29 mouse cellular contexts compared by ENCODE assay signal in the genomic region with DNA sequence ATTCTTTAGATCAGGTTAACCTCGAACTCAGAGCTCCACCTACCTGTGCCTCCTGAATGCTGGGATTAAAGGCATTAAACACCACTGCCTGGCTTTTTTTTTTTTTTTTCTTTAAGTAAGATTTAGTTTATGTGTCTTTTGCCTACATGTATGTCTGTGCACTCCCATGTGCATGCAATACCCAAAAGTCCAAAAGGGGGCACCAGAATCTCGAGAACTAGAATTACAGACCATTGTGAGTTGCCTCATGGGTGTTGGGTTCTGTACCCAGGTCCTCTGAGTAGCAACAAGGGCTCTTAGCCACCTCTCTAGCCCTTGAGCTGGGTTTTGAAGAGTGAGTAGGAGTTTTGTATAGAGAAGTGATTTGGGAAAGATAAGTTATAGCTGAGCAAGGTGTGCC. TPM values are rescaled to one million over a fixed set of nuclear protein-coding genes. Genes with fewer than 3 reads are reported as not detected.
DNase-seq lines count a peak whose midpoint lies in the region; ATAC-seq and TF ChIP-seq lines count a peak whose summit lies in the region.
"Had no signal": no experiment of that assay in that cellular context is flagged by ENCODE, and none has a peak within 500 bp of the region (broad histone marks: within the 10 kb centered on the region; RNA-seq: fewer than 3 reads in every experiment).

No protein-coding gene starts in this region.

- no peaks in the 10 kb centered on the region for H3K4me1 ChIP-seq in kidney, adult 2 months (ENCODE audit: control insufficient read depth, insufficient read depth, low read length)
- peaks cover 25% of the 10 kb centered on the region for H3K4me1 ChIP-seq in kidney, embryonic 15.5 days
- H3K4me1 ChIP-seq in midbrain, embryonic 11.5 days (ENCODE audit: control insufficient read depth, insufficient read depth, low read length), result peaks cover 2% of the 10 kb centered on the region; the same call in 1 of the 2 replicates
- peaks cover 31% of the 10 kb centered on the region for H3K4me1 ChIP-seq in midbrain, embryonic 10.5 days
- peaks cover 0 to 2% of the 10 kb centered on the region in 2 experiments; a peak in 2 of 4 replicates for H3K4me1 ChIP-seq in CH12.LX (ENCODE audit: control insufficient read depth in 1 of 2, insufficient read depth in 2 of 2)

- dilution Hi-C loops in CH12.LX (cut with MboI; ENCODE audit: extremely low pct_ligation_motif_present, extremely low pct_unique_long_range_greater_than_20kb, low sequenced_read_pairs), result no loop called here

- TF ChIP-seq EP300 in CH12.LX (IDR thresholded peaks at IDR 0.05; ENCODE audit: low read length), result no peak

- H3K4me3 ChIP-seq in kidney, adult 2 months (ENCODE audit: insufficient read depth, low read depth, low read length), result no peak overlapping the region
- no peak overlapping the region for H3K4me3 ChIP-seq in kidney, embryonic 15.5 days (replicated peaks)
- no peak overlapping the region for H3K4me3 ChIP-seq in midbrain, embryonic 11.5 days (ENCODE audit: low read depth, low read length)
- no peak overlapping the region for H3K4me3 ChIP-seq in midbrain, embryonic 10.5 days
- H3K4me3 ChIP-seq in CH12.LX (replicated peaks in 1 of 3; ENCODE audit: low read depth in 2 of 3, low read length in 2 of 3, poor library complexity in 1 of 3), result no peak overlapping the region
- H3K4me3 ChIP-seq: forebrain, embryonic 13.5 days; hindbrain, embryonic 13.5 days; limb, embryonic 15.5 days; liver, embryonic 15.5 days; midbrain, embryonic 15.5 days; myocyte; neural tube, embryonic 13.5 days had no signal

- H3K9me3 ChIP-seq in kidney, embryonic 15.5 days (replicated peaks), result no peaks in the 10 kb centered on the region
- no peaks in the 10 kb centered on the region for H3K9me3 ChIP-seq in midbrain, embryonic 11.5 days (ENCODE audit: control insufficient read depth, low read length)
- no peaks in the 10 kb centered on the region for H3K9me3 ChIP-seq in midbrain, embryonic 10.5 days (replicated peaks)
- H3K9me3 ChIP-seq in CH12.LX (replicated peaks; ENCODE audit: low read length), result peaks cover 8% of the 10 kb centered on the region
- H3K9me3 ChIP-seq: forebrain, embryonic 13.5 days; hindbrain, embryonic 13.5 days; limb, embryonic 15.5 days; liver, embryonic 15.5 days; midbrain, embryonic 15.5 days; neural tube, embryonic 13.5 days had no signal

- H3K36me3 ChIP-seq in kidney, adult 2 months (ENCODE audit: control insufficient read depth, insufficient read depth, low read length), result no peaks in the 10 kb centered on the region
- peaks cover 14% of the 10 kb centered on the region; the same call in 1 of the 2 replicates for H3K36me3 ChIP-seq in kidney, embryonic 15.5 days
- H3K36me3 ChIP-seq in midbrain, embryonic 11.5 days (ENCODE audit: control insufficient read depth, insufficient read depth, low read length), result no peaks in the 10 kb centered on the region
- H3K36me3 ChIP-seq in midbrain, embryonic 10.5 days, result no peaks in the 10 kb centered on the region
- no peaks in the 10 kb centered on the region for H3K36me3 ChIP-seq in CH12.LX (replicated peaks in 1 of 2; ENCODE audit: control insufficient read depth in 1 of 2, insufficient read depth in 1 of 2, low read length in 1 of 2)
- no peaks in the 10 kb centered on the region for H3K36me3 ChIP-seq in splenic B cell, adult 2 months (ENCODE audit: control insufficient read depth, insufficient read depth, low read length, poor library complexity, severe bottlenecking)
- H3K36me3 ChIP-seq: hindbrain, embryonic 13.5 days; liver, embryonic 15.5 days; midbrain, embryonic 15.5 days; neural tube, embryonic 13.5 days had no signal

- 72% methylated on average over 2 of the region's 2 CpGs for WGBS in kidney, adult 2 months
- WGBS in kidney, embryonic 15.5 days, result 74% methylated on average over 2 of the region's 2 CpGs
- WGBS in midbrain, embryonic 11.5 days, result 70% methylated on average over 2 of the region's 2 CpGs
- 85% methylated on average over 2 of the region's 2 CpGs for WGBS in midbrain, embryonic 10.5 days

- peak; percentile 43 for TF ChIP-seq RAD21 in CH12.LX (IDR thresholded peaks at IDR 0.05; ENCODE audit: low read depth, low read length)

- no peak overlapping the region for H3K9ac ChIP-seq in kidney, embryonic 15.5 days
- H3K9ac ChIP-seq in midbrain, embryonic 11.5 days (ENCODE audit: low read length), result no peak overlapping the region
- H3K9ac ChIP-seq in CH12.LX (ENCODE audit: insufficient read depth, low read depth), result no peak overlapping the region
- H3K9ac ChIP-seq: forebrain, embryonic 13.5 days; hindbrain, embryonic 13.5 days; limb, embryonic 15.5 days; liver, embryonic 15.5 days; midbrain, embryonic 15.5 days; neural tube, embryonic 13.5 days had no signal

- no peak for DNase-seq in kidney, adult 2 months
- peak; percentile 85 for DNase-seq in midbrain, embryonic 11.5 days (ENCODE audit: low spot score, missing footprints)
- no peak for DNase-seq in midbrain, embryonic 10.5 days (ENCODE audit: low spot score)
- peak; percentile 30 for DNase-seq in CH12.LX (ENCODE audit: extremely low read depth)
- DNase-seq in splenic B cell, adult 2 months (ENCODE audit: low read depth, low spot score), result peak; percentile 27
- no peak for DNase-seq in cerebellum, postnatal 10 days
- DNase-seq in layer of hippocampus, adult 11-12 months (ENCODE audit: low spot score), result no peak
- DNase-seq: adrenal gland, adult 8-10 months; cerebellum, adult 2 months; heart, postnatal 14 days; kidney, adult 9 months; kidney, postnatal 4 days; left cerebral cortex, postnatal 4 days; lung, postnatal 10 days; retina, postnatal 1 day; thymus, postnatal 36 days had no signal

- in situ Hi-C loops in CH12.LX (cut with MboI; ENCODE audit: low pct_ligation_motif_present, low pct_unique_long_range_greater_than_20kb, low sequenced_read_pairs), result no loop called here

- H3K27me3 ChIP-seq in kidney, adult 2 months (replicated peaks; ENCODE audit: control insufficient read depth, insufficient read depth, low read length), result no peaks in the 10 kb centered on the region
- H3K27me3 ChIP-seq in kidney, embryonic 15.5 days, result peaks cover 33% of the 10 kb centered on the region
- peaks cover 20% of the 10 kb centered on the region for H3K27me3 ChIP-seq in midbrain, embryonic 11.5 days (ENCODE audit: control insufficient read depth, insufficient read depth, low read length)
- H3K27me3 ChIP-seq in midbrain, embryonic 10.5 days (ENCODE audit: low read depth, poor library complexity, severe bottlenecking), result peaks cover 47% of the 10 kb centered on the region
- peaks cover 84% of the 10 kb centered on the region for H3K27me3 ChIP-seq in CH12.LX (replicated peaks)
- H3K27me3 ChIP-seq in splenic B cell, adult 2 months (ENCODE audit: control insufficient read depth, insufficient read depth, low read length, poor library complexity, severe bottlenecking), result no peaks in the 10 kb centered on the region; the same call in 1 of the 2 replicates

- no peak overlapping the region for H3K27ac ChIP-seq in kidney, adult 2 months (ENCODE audit: insufficient read depth, low read depth, low read length)
- H3K27ac ChIP-seq in kidney, embryonic 15.5 days, result no peak overlapping the region
- no peak overlapping the region for H3K27ac ChIP-seq in midbrain, embryonic 11.5 days (ENCODE audit: low read depth, low read length)
- H3K27ac ChIP-seq in midbrain, embryonic 10.5 days (replicated peaks), result no peak overlapping the region
- no peak overlapping the region for H3K27ac ChIP-seq in CH12.LX (ENCODE audit: insufficient read depth, low read depth)
- H3K27ac ChIP-seq: forebrain, embryonic 13.5 days; hindbrain, embryonic 13.5 days; limb, embryonic 15.5 days; liver, embryonic 15.5 days; midbrain, embryonic 15.5 days; neural tube, embryonic 13.5 days had no signal

- H3K4me2 ChIP-seq in kidney, embryonic 15.5 days, result no peak overlapping the region
- H3K4me2 ChIP-seq in midbrain, embryonic 11.5 days, result no peak overlapping the region
- H3K4me2 ChIP-seq in CH12.LX (ENCODE audit: insufficient read depth, low read depth, poor library complexity, severe bottlenecking), result no peak overlapping the region
- H3K4me2 ChIP-seq: forebrain, embryonic 13.5 days; heart, embryonic 11.5 days; hindbrain, embryonic 13.5 days; limb, embryonic 15.5 days; liver, embryonic 15.5 days; midbrain, embryonic 15.5 days; neural tube, embryonic 13.5 days had no signal

- no peak for ATAC-seq in kidney, embryonic 15.5 days (replicated peaks; ENCODE audit: low FRiP score)
- ATAC-seq in midbrain, embryonic 11.5 days (ENCODE audit: low FRiP score), result no peak
- ATAC-seq: activated CD4-positive, CD25-positive, alpha-beta regulatory T cell, adult 4 months; forebrain, embryonic 13.5 days; inflammation-experienced regulatory T-cells, adult 6 months; midbrain, embryonic 15.5 days had no signal

- no peaks in the 10 kb centered on the region for H3K79me2 ChIP-seq in CH12.LX (replicated peaks; ENCODE audit: control insufficient read depth, extremely low read depth, insufficient read depth, poor library complexity, severe bottlenecking)

- 0 out of 2 replicates have a peak, but pooled peaks have one; percentile 5 for TF ChIP-seq CTCF in kidney, adult 2 months (conservative IDR thresholded peaks at IDR 0.05; ENCODE audit: insufficient read depth, insufficient read length, low read depth, low read length)
- TF ChIP-seq CTCF in CH12.LX (conservative IDR thresholded peaks at IDR 0.05 in 1 of 2, IDR thresholded peaks at IDR 0.05 in 1 of 2; ENCODE audit: low read depth in 2 of 2, low read length in 2 of 2), result peak in 1 of 2 experiments; percentile 60; a peak in 2 of 4 replicates

- TF ChIP-seq POLR2A in kidney, adult 2 months (IDR thresholded peaks at IDR 0.05; ENCODE audit: low read depth, low read length), result no peak
- no peak for TF ChIP-seq POLR2A in CH12.LX (IDR thresholded peaks at IDR 0.05; ENCODE audit: low read depth, low read length)

RNA-seq across cellular contexts. Expression of gene Arhgef19, which starts 13.3 kb away (rescaled TPM):
- polyA plus RNA-seq in kidney, adult 2 months (2012; rRNA removed), result 4.9 and 5.1 TPM in 2 replicates
- 7.4 and 9.6 TPM in 2 replicates for polyA plus RNA-seq in kidney, embryonic 15.5 days (2015; fragmentation: Nextera tagmentation; extraction: Ambion mirVana)
- 0.47 and 0.61 TPM in 2 replicates for polyA plus RNA-seq in midbrain, embryonic 11.5 days (2014; fragmentation: Nextera tagmentation; extraction: Ambion mirVana)
- polyA plus RNA-seq in midbrain, embryonic 10.5 days (2016; fragmentation: Nextera tagmentation; extraction: Ambion mirVana), result 0.64 and 1.4 TPM in 2 replicates
- 0.08 and 0.21 TPM in 2 replicates for total RNA-seq in CH12.LX (2012; rRNA removed)
- total RNA-seq in CH12.LX (2014; rRNA removed), result 0.15 TPM in 1 of 2 replicates, not detected in the other
- 0.19 and 0.40 TPM in 2 replicates for polyA plus RNA-seq in CH12.LX (2012; ENCODE audit: insufficient read length, low read depth)
- total RNA-seq: granulocyte monocyte progenitor cell, adult 5-6 weeks; megakaryocyte, adult 5-6 weeks had no signal
- polyA plus RNA-seq: activated CD4-positive, CD25-positive, alpha-beta regulatory T cell, adult 4 months; inflammation-experienced regulatory T-cells, adult 6 months had no signal

RNA-seq across cellular contexts. Expression of gene Rsg1, which starts 38.9 kb away (rescaled TPM):
- polyA plus RNA-seq in kidney, adult 2 months (2012; rRNA removed), result 1.2 and 1.6 TPM in 2 replicates
- polyA plus RNA-seq in kidney, embryonic 15.5 days (2015; fragmentation: Nextera tagmentation; extraction: Ambion mirVana), result 5.9 and 6.8 TPM in 2 replicates
- 5.4 TPM in 2 replicates for polyA plus RNA-seq in midbrain, embryonic 11.5 days (2014; fragmentation: Nextera tagmentation; extraction: Ambion mirVana)
- polyA plus RNA-seq in midbrain, embryonic 10.5 days (2016; fragmentation: Nextera tagmentation; extraction: Ambion mirVana), result 7.4 and 7.5 TPM in 2 replicates
- total RNA-seq in CH12.LX (2012; rRNA removed) (4.5 and 5.3 TPM in 2 replicates), CH12.LX (2014; rRNA removed) (1.0 and 1.1 TPM in 2 replicates)
- 2.8 and 3.2 TPM in 2 replicates for polyA plus RNA-seq in CH12.LX (2012; ENCODE audit: insufficient read length, low read depth)

RNA-seq across cellular contexts. Expression of gene Epha2, which starts 48.4 kb away (rescaled TPM):
- 8.1 and 9.6 TPM in 2 replicates for polyA plus RNA-seq in kidney, adult 2 months (2012; rRNA removed)
- polyA plus RNA-seq in kidney, embryonic 15.5 days (2015; fragmentation: Nextera tagmentation; extraction: Ambion mirVana), result 6.8 and 7.1 TPM in 2 replicates
- 2.2 and 2.5 TPM in 2 replicates for polyA plus RNA-seq in midbrain, embryonic 11.5 days (2014; fragmentation: Nextera tagmentation; extraction: Ambion mirVana)
- polyA plus RNA-seq in midbrain, embryonic 10.5 days (2016; fragmentation: Nextera tagmentation; extraction: Ambion mirVana), result 3.6 and 3.7 TPM in 2 replicates
- total RNA-seq in CH12.LX (2012; rRNA removed) (0.67 and 0.81 TPM in 2 replicates), CH12.LX (2014; rRNA removed) (0.55 and 0.58 TPM in 2 replicates)
- polyA plus RNA-seq in CH12.LX (2012; ENCODE audit: insufficient read length, low read depth), result 0.67 and 0.70 TPM in 2 replicates
- polyA plus RNA-seq: activated CD4-positive, CD25-positive, alpha-beta regulatory T cell, adult 4 months; inflammation-experienced regulatory T-cells, adult 6 months had no signal

Comparison
In these comparisons a context has a peak if more than half of its experiments do, and no peak if none do; other contexts are left out.
1. DNase-seq: peak in midbrain, embryonic 11.5 days (single experiment), CH12.LX (single experiment) and splenic B cell, adult 2 months (single experiment); none in kidney, adult 2 months (single experiment), midbrain, embryonic 10.5 days (single experiment), cerebellum, postnatal 10 days (0 of 2) and layer of hippocampus, adult 11-12 months (single experiment).